Mouse (Mus musculus): ENCODE data around the gene Tubb2a. TPM values are rescaled to one million over a fixed set of nuclear protein-coding genes. Genes with fewer than 3 reads are reported as not detected.
"Not testable (repeated sequence)": the region's sequence is repeated elsewhere in the genome, so short reads cannot be mapped to it uniquely, and the experiment has no call there.

Tubb2a gene
- polyA plus RNA-seq, 1 experiment from 2014 or later: 3,281 TPM

DNA sequence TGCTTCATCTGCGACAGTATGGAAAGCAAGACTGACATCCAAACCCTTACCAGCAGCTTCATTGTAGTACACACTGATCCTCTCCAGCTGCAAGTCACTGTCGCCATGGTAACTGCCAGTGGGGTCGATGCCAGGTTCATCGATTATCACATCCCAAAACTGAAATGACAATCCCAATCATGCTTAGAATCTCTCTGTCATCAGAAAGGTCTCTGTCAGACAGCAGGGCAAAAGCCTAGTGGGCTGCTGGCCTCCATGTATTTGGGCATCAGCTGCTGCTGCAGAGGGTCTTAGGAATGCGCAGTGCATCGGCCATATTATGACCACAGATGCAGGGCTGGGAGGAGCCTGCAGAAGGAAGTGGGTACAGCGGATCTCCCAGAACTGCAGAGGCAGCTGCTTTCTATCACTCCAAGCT, 11.1 kb upstream of the Tubb2a start:
- H3K4me1 ChIP-seq: peaks cover 36% of the 10 kb centered on the region
- peak overlapping the region; percentile 91 for H3K27ac ChIP-seq (replicated peaks)
- no peaks in the 10 kb centered on the region for H3K36me3 ChIP-seq
- H3K9ac ChIP-seq (replicated peaks): 0 out of 2 replicates have a peak overlapping the region, but pooled peaks have one; percentile 1
- peak overlapping the region; percentile 35 for H3K4me2 ChIP-seq
- no peaks in the 10 kb centered on the region for H3K9me3 ChIP-seq (replicated peaks)
- H3K27me3 ChIP-seq (replicated peaks): no peaks in the 10 kb centered on the region
- H3K4me3 ChIP-seq (replicated peaks): 0 out of 2 replicates have a peak overlapping the region, but pooled peaks have one; percentile 5
- WGBS: 17% methylated on average over 7 of the region's 7 CpGs
- peak; percentile 89 for ATAC-seq (ENCODE audit: low FRiP score)

DNA sequence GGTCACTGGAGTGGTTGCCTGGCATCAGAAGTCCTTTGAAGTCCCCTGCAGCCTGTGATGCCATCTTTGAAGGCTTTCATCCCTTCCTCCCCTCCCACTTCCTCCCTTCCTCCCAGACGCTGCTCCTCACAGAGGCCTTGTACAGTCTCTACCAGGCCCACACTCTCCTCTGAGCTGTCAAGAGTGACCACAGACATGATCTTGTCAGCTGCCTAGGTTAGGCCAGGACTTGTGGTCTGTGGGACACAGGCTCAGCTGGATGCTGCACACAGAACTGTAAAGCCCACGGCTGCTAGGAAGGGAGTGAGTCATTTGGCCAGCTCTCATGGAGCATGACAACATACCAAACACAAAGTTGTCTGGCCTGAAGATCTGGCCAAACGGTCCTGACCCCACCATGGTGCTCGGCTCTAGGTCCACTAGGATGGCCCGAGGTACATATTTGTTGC, 10.4 kb upstream of the Tubb2a start:
- not testable (repeated sequence) for H3K4me3 ChIP-seq (replicated peaks); H3K36me3 ChIP-seq; H3K9me3 ChIP-seq (replicated peaks); H3K27me3 ChIP-seq (replicated peaks); H3K9ac ChIP-seq (replicated peaks)
- H3K4me2 ChIP-seq: peak overlapping the region; percentile 35; the same call in 1 of the 2 replicates
- WGBS: 56% methylated on average over 5 of the region's 5 CpGs
- peak overlapping the region; percentile 91 for H3K27ac ChIP-seq (replicated peaks)
- peaks cover 36% of the 10 kb centered on the region for H3K4me1 ChIP-seq
- ATAC-seq (ENCODE audit: low FRiP score): peak; percentile 40

DNA sequence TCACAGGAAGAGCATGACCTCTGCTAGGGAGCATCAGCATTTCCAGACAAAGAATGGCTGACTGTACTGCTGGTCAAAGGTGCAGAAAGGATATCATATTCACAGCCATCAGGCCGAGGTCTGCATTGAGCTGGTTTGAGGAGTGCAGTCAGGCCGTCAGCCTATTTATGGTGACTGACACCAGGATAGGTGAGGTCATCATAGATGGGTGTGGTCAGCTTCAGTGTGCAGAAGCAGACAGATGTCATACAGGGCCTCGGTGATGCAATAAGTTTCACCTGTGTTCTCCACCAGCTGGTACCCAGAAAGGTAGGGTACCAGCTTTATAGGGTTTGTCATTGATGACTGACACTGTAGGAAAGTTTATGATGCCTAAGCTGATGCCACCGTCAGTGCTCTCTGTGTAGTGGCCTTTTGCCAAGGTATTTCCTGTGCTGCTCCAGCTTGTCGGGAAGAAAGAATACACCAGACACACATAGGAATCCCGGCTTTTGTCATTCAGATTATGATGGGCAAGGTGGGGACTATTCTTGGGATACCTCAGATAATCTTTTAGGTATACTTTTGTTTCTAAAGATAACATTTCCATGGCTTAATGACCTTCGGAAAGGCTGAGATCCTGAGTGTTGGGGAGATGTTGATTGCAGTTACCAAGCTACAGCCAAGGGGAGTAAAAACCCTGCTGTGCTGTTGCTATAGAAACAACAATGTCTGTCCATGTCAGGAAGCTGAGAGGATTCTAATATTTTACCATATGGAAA, 9.4 kb upstream of the Tubb2a start:
- Histone ChIP-seq H3K27ac (replicated peaks) (peak overlapping the region; percentile 91), H3K9me3 (replicated peaks) (no peaks in the 10 kb centered on the region), H3K27me3 (replicated peaks) (no peaks in the 10 kb centered on the region), H3K4me2 (no peak overlapping the region), H3K9ac (replicated peaks) (no peak overlapping the region), H3K4me1 (peaks cover 36% of the 10 kb centered on the region), H3K4me3 (replicated peaks) (no peak overlapping the region), H3K36me3 (no peaks in the 10 kb centered on the region)
- peak; percentile 45 for ATAC-seq (ENCODE audit: low FRiP score)
- 41% methylated on average over 7 of the region's 7 CpGs for WGBS

DNA sequence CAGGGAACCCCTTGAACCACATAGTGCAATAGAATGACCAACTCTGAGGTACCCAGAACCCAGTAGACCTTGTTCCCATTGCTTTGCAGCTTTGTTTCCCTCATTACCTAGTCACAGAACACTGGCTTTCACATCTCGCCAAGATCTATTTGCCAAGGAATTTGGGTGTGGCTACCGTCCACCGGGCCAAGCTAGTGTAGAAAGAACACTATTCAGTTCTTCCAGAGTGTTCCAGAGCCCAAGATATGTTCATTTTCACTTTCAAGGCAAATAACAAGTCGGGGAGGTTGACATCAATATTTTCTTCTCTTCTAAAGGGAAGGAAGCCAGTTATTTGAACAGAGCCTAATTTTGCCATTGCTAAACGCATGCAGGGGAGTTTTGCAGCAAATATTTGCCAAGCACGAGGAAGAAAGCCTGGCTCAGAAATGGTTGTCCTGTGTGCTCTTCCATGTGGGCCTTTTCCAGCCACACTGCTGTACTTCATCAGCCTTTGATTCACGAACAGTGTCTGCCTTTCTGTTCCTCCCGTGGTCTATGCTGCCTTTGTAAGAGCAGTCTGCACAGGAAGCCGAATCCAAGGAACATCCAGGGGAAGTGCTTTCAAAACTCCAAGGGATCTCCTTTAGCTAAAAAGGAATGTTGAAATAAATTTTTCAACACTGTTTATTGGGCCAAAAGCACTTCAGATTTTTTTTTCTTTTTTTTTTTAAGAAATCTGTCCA, 6.4 kb upstream of the Tubb2a start:
- 69% methylated on average over 9 of the region's 9 CpGs for WGBS
- Histone ChIP-seq H3K4me2 (no peak overlapping the region), H3K9ac (replicated peaks) (no peak overlapping the region), H3K4me3 (replicated peaks) (no peak overlapping the region), H3K36me3 (no peaks in the 10 kb centered on the region), H3K4me1 (peaks cover 29% of the 10 kb centered on the region), H3K9me3 (replicated peaks) (no peaks in the 10 kb centered on the region), H3K27me3 (replicated peaks) (no peaks in the 10 kb centered on the region), H3K27ac (replicated peaks) (peak overlapping the region; percentile 54)
- no peak for ATAC-seq (ENCODE audit: low FRiP score)

DNA sequence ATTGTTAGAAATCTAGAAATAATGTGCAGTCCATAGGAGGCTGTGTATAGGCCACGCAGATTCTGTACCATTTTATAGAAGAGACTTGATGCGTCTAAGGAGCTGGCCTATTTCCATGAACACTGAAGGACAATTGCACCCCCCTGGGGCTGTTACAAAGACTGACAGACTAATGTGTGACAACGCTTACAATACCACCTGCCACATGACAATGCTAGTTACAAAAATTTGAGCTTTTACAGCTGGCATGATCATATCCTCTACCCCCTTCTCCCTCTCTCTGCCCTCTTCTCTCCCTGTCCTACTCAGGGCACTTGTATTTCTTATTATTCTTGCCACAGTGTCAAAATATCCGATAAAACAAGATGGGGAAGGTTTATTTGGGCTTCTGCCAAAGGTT, 4.1 kb upstream of the Tubb2a start:
- H3K4me1 ChIP-seq: peaks cover 13% of the 10 kb centered on the region
- H3K9ac ChIP-seq (replicated peaks): no peak overlapping the region
- no peaks in the 10 kb centered on the region for H3K27me3 ChIP-seq (replicated peaks)
- no peaks in the 10 kb centered on the region for H3K9me3 ChIP-seq (replicated peaks)
- H3K4me3 ChIP-seq (replicated peaks): no peak overlapping the region
- no peaks in the 10 kb centered on the region for H3K36me3 ChIP-seq
- ATAC-seq (ENCODE audit: low FRiP score): no peak
- H3K4me2 ChIP-seq: no peak overlapping the region
- WGBS: 66% methylated on average over 4 of the region's 4 CpGs
- H3K27ac ChIP-seq (replicated peaks): no peak overlapping the region

DNA sequence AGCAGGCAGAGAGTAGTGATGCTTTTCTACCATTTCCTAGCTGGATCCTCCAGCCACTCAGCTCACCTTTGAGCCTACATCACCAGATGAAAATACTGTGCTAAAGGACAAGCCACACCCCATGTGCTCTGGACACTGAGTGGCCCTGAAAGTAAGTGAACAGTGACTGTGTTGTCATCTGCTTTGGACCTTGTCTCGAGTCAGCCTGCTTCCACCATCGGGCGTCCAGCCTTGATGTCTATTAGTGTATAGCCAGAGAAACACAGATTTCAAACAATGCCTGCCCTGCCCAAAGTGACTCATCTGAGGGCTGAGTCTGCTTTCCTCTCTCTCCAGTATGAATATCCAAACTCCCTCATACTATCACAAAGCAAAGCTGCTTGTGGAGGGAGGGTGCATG, 2.0 kb upstream of the Tubb2a start:
- ATAC-seq (ENCODE audit: low FRiP score): no peak
- H3K4me1 ChIP-seq: peaks cover 25% of the 10 kb centered on the region
- H3K4me3 ChIP-seq (replicated peaks): no peak overlapping the region
- H3K27me3 ChIP-seq (replicated peaks): no peaks in the 10 kb centered on the region
- no peak overlapping the region for H3K4me2 ChIP-seq
- no peak overlapping the region for H3K27ac ChIP-seq (replicated peaks)
- no peaks in the 10 kb centered on the region for H3K9me3 ChIP-seq (replicated peaks)
- H3K36me3 ChIP-seq: peaks cover 8% of the 10 kb centered on the region
- 93% methylated on average over 3 of the region's 3 CpGs for WGBS
- H3K9ac ChIP-seq (replicated peaks): no peak overlapping the region

DNA sequence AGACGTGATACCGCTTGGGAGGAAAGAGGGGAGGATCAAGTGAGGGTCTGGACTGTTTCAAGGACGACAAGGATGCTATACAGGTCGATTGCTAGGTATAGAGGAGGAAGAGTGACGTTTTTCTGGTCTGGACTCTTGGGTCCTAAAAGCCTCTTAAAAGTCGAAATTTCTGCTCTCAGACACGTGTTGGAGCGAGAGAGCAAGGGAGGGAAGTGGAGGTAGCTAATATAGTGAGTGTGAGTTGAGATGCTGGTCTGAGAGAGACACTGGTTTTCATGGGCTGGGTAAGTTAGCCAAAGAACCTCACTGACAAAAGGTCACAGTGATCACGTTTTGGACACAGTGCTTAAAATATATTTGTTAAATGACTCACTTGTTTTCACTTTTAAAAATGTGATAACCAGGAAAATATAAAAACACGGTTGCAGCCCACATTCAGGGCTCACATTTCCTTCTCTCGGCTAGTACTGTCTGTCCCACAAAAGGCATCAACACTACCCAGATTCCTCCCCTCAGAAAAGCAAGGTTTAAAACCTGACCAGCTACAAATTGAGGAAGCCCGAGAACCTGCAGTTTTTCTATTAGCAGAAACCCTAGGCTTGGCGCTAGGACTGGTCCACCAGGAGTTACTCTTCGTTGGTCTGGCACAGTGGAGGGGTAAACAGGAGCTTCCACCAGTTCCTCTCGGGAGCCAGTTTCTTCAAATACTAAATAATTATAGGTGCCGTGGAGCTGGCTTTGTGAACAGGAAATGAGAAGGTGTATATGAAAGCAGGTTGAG, 883 bp upstream of the Tubb2a start:
- Histone ChIP-seq H3K9me3 (replicated peaks) (no peaks in the 10 kb centered on the region), H3K4me1 (peaks cover 29% of the 10 kb centered on the region), H3K4me3 (replicated peaks) (peak overlapping the region; percentile 86), H3K27me3 (replicated peaks) (no peaks in the 10 kb centered on the region), H3K9ac (replicated peaks) (peak overlapping the region; percentile 97), H3K36me3 (peaks cover 12% of the 10 kb centered on the region), H3K27ac (replicated peaks) (peak overlapping the region; percentile 93), H3K4me2 (peak overlapping the region; percentile 83)
- ATAC-seq (ENCODE audit: low FRiP score): peak; percentile 26
- 39% methylated on average over 16 of the region's 16 CpGs for WGBS

DNA sequence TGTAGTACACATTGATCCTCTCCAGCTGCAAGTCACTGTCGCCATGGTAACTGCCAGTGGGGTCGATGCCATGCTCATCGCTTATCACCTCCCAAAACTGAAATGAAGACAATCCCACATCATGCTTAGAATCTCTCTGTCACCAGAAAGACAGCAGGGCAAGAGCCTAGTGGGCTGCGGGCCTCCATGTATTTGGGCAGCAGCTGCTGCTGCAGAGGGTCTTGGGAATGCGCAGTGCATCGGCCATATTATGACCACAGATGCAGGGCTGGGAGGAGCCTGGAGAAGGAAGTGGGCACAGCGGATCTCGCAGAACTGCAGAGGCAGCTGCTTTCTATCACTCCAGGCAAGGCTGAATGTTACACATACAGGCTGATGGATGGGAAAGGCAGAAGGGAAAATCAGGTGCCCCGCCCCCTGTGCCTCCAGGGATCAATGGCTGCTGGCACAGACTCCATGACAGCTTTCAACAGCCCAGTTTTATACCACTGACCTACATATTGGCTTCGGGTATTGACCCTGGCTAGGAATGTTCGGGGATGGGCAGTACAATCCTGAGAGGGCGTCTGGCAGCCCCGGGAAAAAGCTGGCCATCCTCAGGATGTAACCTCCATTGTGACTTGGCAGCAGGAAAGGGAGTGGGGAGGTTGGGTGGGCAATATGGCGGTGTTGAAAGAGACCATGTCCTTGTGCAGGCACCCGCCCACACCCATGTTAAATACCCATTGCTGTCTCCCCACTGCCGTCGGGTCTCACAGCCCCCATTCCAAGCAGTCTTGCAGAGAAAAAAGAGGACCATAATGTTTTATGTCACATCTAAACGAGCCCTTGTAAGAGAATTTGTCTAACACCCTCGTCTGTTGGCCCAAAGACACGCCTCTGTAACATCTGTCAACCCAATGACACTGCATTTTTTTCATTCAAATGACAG, 981 bp downstream of the Tubb2a start:
- H3K9ac ChIP-seq (replicated peaks): peak overlapping the region; percentile 97
- WGBS: 14% methylated on average over 20 of the region's 20 CpGs
- H3K36me3 ChIP-seq: peaks cover 16% of the 10 kb centered on the region
- no peaks in the 10 kb centered on the region for H3K9me3 ChIP-seq (replicated peaks)
- peak overlapping the region; percentile 93 for H3K27ac ChIP-seq (replicated peaks)
- H3K27me3 ChIP-seq (replicated peaks): no peaks in the 10 kb centered on the region
- peak overlapping the region; percentile 83 for H3K4me2 ChIP-seq
- ATAC-seq (ENCODE audit: low FRiP score): peak; percentile 75
- H3K4me1 ChIP-seq: peaks cover 35% of the 10 kb centered on the region
- H3K4me3 ChIP-seq (replicated peaks): peak overlapping the region; percentile 86

DNA sequence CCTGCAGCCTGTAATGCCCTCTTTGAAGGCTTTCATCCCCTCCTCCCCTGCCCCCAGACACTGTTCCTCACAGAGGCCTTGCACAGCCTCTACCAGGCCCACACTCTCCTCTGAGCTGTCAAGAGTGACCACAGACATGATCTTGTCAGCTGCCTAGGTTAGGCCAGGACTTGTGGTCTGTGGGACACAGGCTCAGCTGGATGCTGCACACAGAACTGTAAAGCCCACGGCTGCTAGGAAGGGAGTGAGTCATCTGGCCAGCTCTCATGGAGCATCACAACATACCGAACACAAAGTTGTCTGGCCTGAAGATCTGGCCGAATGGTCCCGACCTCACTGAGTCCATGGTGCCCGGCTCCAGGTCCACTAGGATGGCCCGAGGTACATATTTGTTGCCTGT, 1.9 kb downstream of the Tubb2a start:
- Histone ChIP-seq H3K4me3 (replicated peaks) (peak overlapping the region; percentile 86), H3K4me1 (peaks cover 35% of the 10 kb centered on the region), H3K9ac (replicated peaks) (peak overlapping the region; percentile 97), H3K36me3 (peaks cover 16% of the 10 kb centered on the region), H3K27ac (replicated peaks) (peak overlapping the region; percentile 93; the same call in 1 of the 2 replicates), H3K4me2 (peak overlapping the region; percentile 83)
- 73% methylated on average over 6 of the region's 6 CpGs for WGBS
- ATAC-seq (ENCODE audit: low FRiP score); H3K27me3 ChIP-seq (replicated peaks); H3K9me3 ChIP-seq (replicated peaks): not testable (repeated sequence)

DNA sequence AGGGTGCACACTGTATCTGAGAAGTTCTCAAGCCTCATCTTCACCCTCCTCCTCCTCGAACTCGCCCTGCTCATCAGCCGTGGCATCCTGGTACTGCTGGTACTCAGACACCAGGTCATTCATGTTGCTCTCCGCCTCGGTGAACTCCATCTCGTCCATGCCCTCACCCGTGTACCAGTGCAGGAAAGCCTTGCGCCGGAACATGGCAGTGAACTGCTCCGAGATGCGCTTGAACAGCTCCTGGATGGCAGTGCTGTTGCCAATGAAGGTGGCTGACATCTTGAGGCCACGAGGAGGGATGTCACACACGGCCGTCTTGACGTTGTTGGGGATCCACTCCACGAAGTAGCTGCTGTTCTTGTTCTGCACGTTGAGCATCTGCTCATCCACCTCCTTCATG, 3.4 kb downstream of the Tubb2a start:
- not testable (repeated sequence) for H3K27me3 ChIP-seq (replicated peaks); H3K9ac ChIP-seq (replicated peaks); ATAC-seq (ENCODE audit: low FRiP score); H3K4me3 ChIP-seq (replicated peaks); H3K27ac ChIP-seq (replicated peaks); H3K9me3 ChIP-seq (replicated peaks); H3K4me2 ChIP-seq
- peaks cover 35% of the 10 kb centered on the region for H3K4me1 ChIP-seq
- peaks cover 16% of the 10 kb centered on the region for H3K36me3 ChIP-seq
- 97% methylated on average over 9 of the region's 17 CpGs for WGBS

DNA sequence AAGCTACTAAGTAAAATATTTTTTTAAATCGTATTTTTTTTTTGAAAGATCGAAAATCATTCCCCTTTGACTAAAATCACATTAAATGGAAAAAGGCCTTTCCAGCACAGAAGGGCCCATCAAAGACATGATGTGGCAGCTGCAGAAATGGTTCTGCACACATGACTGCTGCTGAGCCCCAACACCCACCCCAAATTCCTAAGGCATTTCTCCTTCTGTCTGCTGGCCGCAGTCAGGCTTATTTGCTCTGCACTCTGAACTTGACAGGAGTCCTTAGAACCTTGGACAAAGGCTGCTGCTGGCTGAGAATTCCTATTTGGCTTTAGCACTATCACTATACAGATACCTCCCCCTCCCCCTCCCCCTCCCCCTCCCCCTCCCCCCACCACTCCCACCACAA, 5.0 kb downstream of the Tubb2a start:
- no peak overlapping the region for H3K4me2 ChIP-seq
- no peaks in the 10 kb centered on the region for H3K27me3 ChIP-seq (replicated peaks)
- no peak overlapping the region for H3K9ac ChIP-seq (replicated peaks)
- 67% methylated on average over 3 of the region's 3 CpGs for WGBS
- H3K4me3 ChIP-seq (replicated peaks): no peak overlapping the region
- H3K36me3 ChIP-seq: peaks cover 16% of the 10 kb centered on the region
- ATAC-seq (ENCODE audit: low FRiP score): no peak
- H3K4me1 ChIP-seq: peaks cover 28% of the 10 kb centered on the region
- no peaks in the 10 kb centered on the region for H3K9me3 ChIP-seq (replicated peaks)
- no peak overlapping the region for H3K27ac ChIP-seq (replicated peaks)
